25 mouse cellular contexts compared by ENCODE assay signal in the genomic region with DNA sequence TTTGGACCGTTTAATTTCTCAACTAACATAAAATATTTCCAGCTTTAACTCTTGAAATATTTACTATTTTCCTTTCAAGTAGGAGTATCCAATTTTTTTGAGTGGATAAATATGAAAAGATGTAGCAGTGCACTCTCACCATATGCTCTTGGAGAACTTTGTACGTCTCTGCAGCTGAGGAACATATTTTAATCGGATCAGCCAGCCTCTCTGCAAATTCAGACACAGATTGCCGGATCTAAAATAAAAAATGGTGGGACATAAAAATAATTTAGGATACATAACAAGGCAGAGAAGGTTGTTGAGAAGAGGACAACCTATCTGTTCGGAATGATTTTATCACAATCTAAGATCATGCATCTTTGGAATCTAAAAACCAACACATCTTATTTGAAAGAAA.
DNase-seq lines count a peak whose midpoint lies in the region; ATAC-seq and TF ChIP-seq lines count a peak whose summit lies in the region.
"Had no signal": no experiment of that assay in that cellular context is flagged by ENCODE, and none has a peak within 500 bp of the region (broad histone marks: within the 10 kb centered on the region; RNA-seq: fewer than 3 reads in every experiment).

No protein-coding gene starts in this region.

- no peak for TF ChIP-seq CTCF in forebrain, postnatal 0 days (IDR thresholded peaks at IDR 0.05; ENCODE audit: low read depth)
- TF ChIP-seq CTCF in lung, adult 2 months (IDR thresholded peaks at IDR 0.05; ENCODE audit: insufficient read depth, low read length): no peak

- no peak overlapping the region for H3K4me2 ChIP-seq in forebrain, postnatal 0 days (ENCODE audit: low read depth)
- H3K4me2 ChIP-seq in forebrain, embryonic 16.5 days (ENCODE audit: low read length): no peak overlapping the region
- H3K4me2 ChIP-seq: embryonic facial prominence, embryonic 12.5 days; forebrain, embryonic 13.5 days; forebrain, embryonic 15.5 days had no signal

- H3K36me3 ChIP-seq in forebrain, postnatal 0 days (ENCODE audit: insufficient read depth): no peaks in the 10 kb centered on the region
- H3K36me3 ChIP-seq in forebrain, embryonic 16.5 days (ENCODE audit: control insufficient read depth, insufficient read depth): no peaks in the 10 kb centered on the region
- H3K36me3 ChIP-seq: embryonic facial prominence, embryonic 10.5 days; embryonic facial prominence, embryonic 12.5 days; forebrain, embryonic 15.5 days; G1E had no signal

- no peak overlapping the region for H3K27ac ChIP-seq in forebrain, postnatal 0 days (ENCODE audit: low read depth, low read length)
- H3K27ac ChIP-seq in forebrain, embryonic 16.5 days (ENCODE audit: low read length): no peak overlapping the region
- H3K27ac ChIP-seq: embryonic facial prominence, embryonic 10.5 days; embryonic facial prominence, embryonic 12.5 days; forebrain, embryonic 13.5 days; forebrain, embryonic 15.5 days had no signal

- H3K27me3 ChIP-seq in forebrain, postnatal 0 days (ENCODE audit: insufficient read depth, low read length): no peaks in the 10 kb centered on the region
- H3K27me3 ChIP-seq in forebrain, embryonic 16.5 days (replicated peaks; ENCODE audit: control insufficient read depth, insufficient read depth, low read length): no peaks in the 10 kb centered on the region
- H3K27me3 ChIP-seq: CH12.LX; embryonic facial prominence, embryonic 12.5 days; forebrain, embryonic 13.5 days; forebrain, embryonic 15.5 days had no signal

- 73% methylated on average over 5 of the region's 5 CpGs for WGBS in forebrain, postnatal 0 days
- WGBS in forebrain, embryonic 16.5 days: 82% methylated on average over 5 of the region's 5 CpGs
- WGBS in lung, adult 2 months: 89% methylated on average over 5 of the region's 5 CpGs

- no peak for TF ChIP-seq POLR2A in lung, adult 2 months (IDR thresholded peaks at IDR 0.05; ENCODE audit: borderline replicate concordance, extremely low read depth, low read depth, low read length)

- H3K9ac ChIP-seq in forebrain, postnatal 0 days: no peak overlapping the region
- no peak overlapping the region for H3K9ac ChIP-seq in forebrain, embryonic 16.5 days (replicated peaks; ENCODE audit: low read depth, low read length)
- H3K9ac ChIP-seq: embryonic facial prominence, embryonic 12.5 days; forebrain, embryonic 13.5 days; forebrain, embryonic 15.5 days had no signal

- no peaks in the 10 kb centered on the region for H3K4me1 ChIP-seq in forebrain, postnatal 0 days (ENCODE audit: insufficient read depth)
- no peaks in the 10 kb centered on the region for H3K4me1 ChIP-seq in forebrain, embryonic 16.5 days (replicated peaks; ENCODE audit: control insufficient read depth, insufficient read depth, low read length)
- no peaks in the 10 kb centered on the region for H3K4me1 ChIP-seq in lung, adult 2 months (ENCODE audit: control insufficient read depth, insufficient read depth, low read length)
- H3K4me1 ChIP-seq: embryonic facial prominence, embryonic 10.5 days; embryonic facial prominence, embryonic 12.5 days; forebrain, embryonic 13.5 days; forebrain, embryonic 15.5 days had no signal

- no peaks in the 10 kb centered on the region for H3K9me3 ChIP-seq in forebrain, postnatal 0 days (ENCODE audit: low read length)
- no peaks in the 10 kb centered on the region for H3K9me3 ChIP-seq in forebrain, embryonic 16.5 days (ENCODE audit: control insufficient read depth, low read length)
- H3K9me3 ChIP-seq: embryonic facial prominence, embryonic 10.5 days; embryonic facial prominence, embryonic 12.5 days; forebrain, embryonic 13.5 days; forebrain, embryonic 15.5 days; G1E had no signal

- ATAC-seq in forebrain, postnatal 0 days: no peak
- no peak for ATAC-seq in forebrain, embryonic 16.5 days
- ATAC-seq: activated CD4-positive, CD25-positive, alpha-beta regulatory T cell, adult 4 months; CD4-positive, CD25-positive, alpha-beta regulatory T cell, adult 4 months; forebrain, embryonic 13.5 days; forebrain, embryonic 15.5 days; Patski had no signal

- no peak overlapping the region for H3K4me3 ChIP-seq in forebrain, postnatal 0 days (ENCODE audit: low read depth, low read length)
- no peak overlapping the region for H3K4me3 ChIP-seq in forebrain, embryonic 16.5 days (replicated peaks; ENCODE audit: low read length)
- H3K4me3 ChIP-seq in lung, adult 2 months (replicated peaks; ENCODE audit: extremely low read depth, low read depth, low read length): no peak overlapping the region
- H3K4me3 ChIP-seq: embryonic facial prominence, embryonic 10.5 days; embryonic facial prominence, embryonic 12.5 days; forebrain, embryonic 13.5 days; forebrain, embryonic 15.5 days had no signal

- peak; percentile 17 for DNase-seq in forebrain, postnatal 0 days
- DNase-seq in layer of hippocampus, adult 11-12 months (ENCODE audit: low spot score): peak; percentile 18
- no peak for DNase-seq in layer of hippocampus, postnatal 36 days
- peak; percentile 41 for DNase-seq in layer of hippocampus, adult 9-11 months
- no peak for DNase-seq in layer of hippocampus, adult 9-10 months (ENCODE audit: low spot score)
- no peak for DNase-seq in lung, adult 2 months
- DNase-seq: adrenal gland, adult 2 months; adrenal gland, postnatal 10 days; adrenal gland, postnatal 25 days; B cell, adult 2 months; cerebellum, adult 11-12 months; cerebellum, adult 2 months; cerebellum, adult 9-10 months; cerebellum, postnatal 10 days; cerebellum, postnatal 25 days had no signal

Comparison
In these comparisons a context has a peak if more than half of its experiments do, and no peak if none do; other contexts are left out.
1. DNase-seq: peak in forebrain, postnatal 0 days (single experiment), layer of hippocampus, adult 11-12 months (single experiment) and layer of hippocampus, adult 9-11 months (single experiment); none in layer of hippocampus, postnatal 36 days (0 of 2), layer of hippocampus, adult 9-10 months (single experiment) and lung, adult 2 months (single experiment).